Mouse (Mus musculus): ENCODE data around the gene Ccdc78. TPM values are rescaled to one million over a fixed set of nuclear protein-coding genes. Genes with fewer than 3 reads are reported as not detected.

Gene Ccdc78
- polyA plus RNA-seq, 1 experiment = not detected

DNA sequence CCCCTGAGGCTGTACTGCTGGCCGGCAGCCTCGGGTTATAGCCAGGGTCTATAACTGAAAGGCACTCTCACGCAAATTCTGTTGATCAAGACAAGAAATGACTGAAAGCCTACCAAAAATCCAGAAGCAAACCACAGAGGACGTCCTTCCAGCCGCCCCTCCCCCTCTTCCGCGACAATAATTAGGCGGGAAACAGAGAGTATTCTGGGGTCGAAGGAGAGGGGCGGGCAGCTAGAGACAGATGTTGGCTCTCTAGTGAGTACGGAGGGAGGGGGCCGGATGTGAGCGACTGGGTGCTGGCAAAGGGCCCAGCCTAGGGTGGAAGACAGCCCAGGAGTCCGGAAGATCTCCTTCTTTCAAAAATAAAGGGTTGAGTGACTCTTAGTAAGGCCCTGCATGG lies 6.2 kb downstream of the Ccdc78 start, which contains the start of gene Fam173a:
Gene Fam173a (minus strand): TSS at position 287 of the 400 bp plus-strand sequence.
- no peaks in the 10 kb centered on the region for H3K36me3 ChIP-seq (ENCODE audit: control insufficient read depth, insufficient read depth, low read length, poor library complexity, severe bottlenecking)
- H3K9ac ChIP-seq (ENCODE audit: low read depth, poor library complexity, severe bottlenecking) = peak within 1 kb of the TSS; percentile 57
- no peaks in the 10 kb centered on the region for H3K9me3 ChIP-seq (replicated peaks; ENCODE audit: control insufficient read depth, insufficient read depth, low read length, poor library complexity, severe bottlenecking)
- peak within 1 kb of the TSS; percentile 8; the same call in 1 of the 2 replicates for H3K27ac ChIP-seq (ENCODE audit: insufficient read depth, low read length)
- peak within 1 kb of the TSS; percentile 93 for H3K4me3 ChIP-seq (ENCODE audit: low read depth, low read length)
- no peak for TF ChIP-seq POLR2A (IDR thresholded peaks at IDR 0.05; ENCODE audit: insufficient read depth, low read length)
- no peak for TF ChIP-seq EP300 (IDR thresholded peaks at IDR 0.05; ENCODE audit: insufficient read depth, low read depth, low read length)
- no peak for TF ChIP-seq CTCF (IDR thresholded peaks at IDR 0.05; ENCODE audit: low read depth, low read length)
- peaks cover 4% of the 10 kb centered on the region for H3K4me1 ChIP-seq (ENCODE audit: control insufficient read depth, insufficient read depth, low read length)
- no peaks in the 10 kb centered on the region for H3K27me3 ChIP-seq (ENCODE audit: control insufficient read depth, insufficient read depth, low read length, poor library complexity, severe bottlenecking)

DNA sequence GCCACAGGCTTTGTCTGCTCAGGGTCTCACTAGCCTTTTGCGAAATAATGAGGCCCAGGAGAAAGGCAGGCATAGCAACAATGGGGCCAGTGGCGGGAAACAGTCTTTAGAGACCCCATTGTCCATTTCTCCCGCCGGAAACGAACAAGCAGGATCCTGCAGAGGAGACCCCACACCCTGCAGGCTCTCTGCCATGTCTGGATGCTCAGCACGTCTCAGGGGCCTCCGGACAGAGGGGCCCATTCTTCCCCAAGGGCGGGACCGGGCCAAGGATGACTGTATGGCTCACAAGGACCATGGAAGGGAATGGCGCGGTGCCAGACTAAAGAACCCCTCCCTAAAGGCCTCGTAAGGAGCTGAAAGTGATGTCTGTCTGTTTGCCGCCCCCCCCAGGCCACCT lies 7.8 kb downstream of the Ccdc78 start:
- Histone ChIP-seq H3K36me3 (ENCODE audit: control insufficient read depth, insufficient read depth, low read length, poor library complexity, severe bottlenecking) (no peaks in the 10 kb centered on the region), H3K4me1 (ENCODE audit: control insufficient read depth, insufficient read depth, low read length) (peaks cover 4% of the 10 kb centered on the region), H3K27ac (ENCODE audit: insufficient read depth, low read length) (no peak overlapping the region), H3K27me3 (ENCODE audit: control insufficient read depth, insufficient read depth, low read length, poor library complexity, severe bottlenecking) (no peaks in the 10 kb centered on the region), H3K4me3 (ENCODE audit: low read depth, low read length) (no peak overlapping the region), H3K9ac (ENCODE audit: low read depth, poor library complexity, severe bottlenecking) (no peak overlapping the region), H3K9me3 (replicated peaks; ENCODE audit: control insufficient read depth, insufficient read depth, low read length, poor library complexity, severe bottlenecking) (no peaks in the 10 kb centered on the region)
- no peak for TF ChIP-seq EP300 (IDR thresholded peaks at IDR 0.05; ENCODE audit: insufficient read depth, low read depth, low read length)
- no peak for TF ChIP-seq POLR2A (IDR thresholded peaks at IDR 0.05; ENCODE audit: insufficient read depth, low read length)

DNA sequence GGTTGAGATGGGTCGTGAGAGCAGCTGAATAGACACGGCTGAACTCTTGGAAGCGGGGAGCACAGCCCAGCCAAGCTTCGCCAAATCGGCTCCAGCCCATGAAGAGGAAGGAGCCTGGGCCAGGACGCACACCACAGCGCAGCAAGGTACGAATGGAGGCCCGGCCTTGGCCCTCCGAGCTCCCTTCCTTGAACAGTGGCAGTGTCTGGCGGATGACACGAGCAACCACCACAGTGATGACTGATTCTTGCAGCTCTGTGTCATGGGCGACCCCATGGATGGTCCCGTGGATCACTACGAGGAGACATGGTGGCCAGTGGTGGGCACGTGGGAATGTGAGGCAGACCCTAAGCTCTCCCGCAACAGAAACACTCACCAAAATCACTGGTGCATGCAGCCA lies 8.6 kb downstream of the Ccdc78 start:
- no peak overlapping the region for H3K9ac ChIP-seq (ENCODE audit: low read depth, poor library complexity, severe bottlenecking)
- H3K4me3 ChIP-seq (ENCODE audit: low read depth, low read length) = no peak overlapping the region
- H3K27ac ChIP-seq (ENCODE audit: insufficient read depth, low read length) = no peak overlapping the region
- no peaks in the 10 kb centered on the region for H3K27me3 ChIP-seq (ENCODE audit: control insufficient read depth, insufficient read depth, low read length, poor library complexity, severe bottlenecking)
- TF ChIP-seq EP300 (IDR thresholded peaks at IDR 0.05; ENCODE audit: insufficient read depth, low read depth, low read length) = no peak
- no peak for TF ChIP-seq POLR2A (IDR thresholded peaks at IDR 0.05; ENCODE audit: insufficient read depth, low read length)
- TF ChIP-seq CTCF (IDR thresholded peaks at IDR 0.05; ENCODE audit: low read depth, low read length) = no peak
- H3K4me1 ChIP-seq (ENCODE audit: control insufficient read depth, insufficient read depth, low read length) = peaks cover 4% of the 10 kb centered on the region
- no peaks in the 10 kb centered on the region for H3K9me3 ChIP-seq (replicated peaks; ENCODE audit: control insufficient read depth, insufficient read depth, low read length, poor library complexity, severe bottlenecking)
- no peaks in the 10 kb centered on the region for H3K36me3 ChIP-seq (ENCODE audit: control insufficient read depth, insufficient read depth, low read length, poor library complexity, severe bottlenecking)

DNA sequence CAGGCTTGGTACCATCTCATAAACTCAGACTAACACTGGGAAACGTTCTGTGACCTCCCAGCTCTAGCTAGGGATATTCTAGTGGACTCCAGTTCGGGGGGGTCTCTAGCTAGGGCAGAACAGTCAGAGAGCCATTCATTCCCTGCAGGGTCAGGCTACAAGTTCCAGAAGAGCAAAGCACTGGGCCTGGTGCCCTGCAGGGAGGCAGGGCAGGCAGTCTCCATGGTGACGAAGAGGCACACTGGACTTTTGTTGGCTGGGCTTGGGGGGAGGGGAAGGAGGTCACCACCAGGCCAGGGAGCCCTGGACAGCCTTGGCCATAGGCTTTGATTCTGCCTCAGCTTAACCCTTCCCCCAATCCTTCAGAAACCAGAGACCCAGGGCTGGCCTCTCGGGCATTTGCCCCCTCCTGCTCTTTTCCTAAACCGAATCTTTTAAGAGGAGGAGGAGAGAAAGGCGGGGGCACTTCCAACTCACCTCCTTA lies 9.3 kb downstream of the Ccdc78 start, which contains the start of gene AC134908.4:
Gene AC134908.4 (minus strand): TSS at position 51 of the 484 bp plus-strand sequence.
- peaks cover 4% of the 10 kb centered on the region for H3K4me1 ChIP-seq (ENCODE audit: control insufficient read depth, insufficient read depth, low read length)

DNA sequence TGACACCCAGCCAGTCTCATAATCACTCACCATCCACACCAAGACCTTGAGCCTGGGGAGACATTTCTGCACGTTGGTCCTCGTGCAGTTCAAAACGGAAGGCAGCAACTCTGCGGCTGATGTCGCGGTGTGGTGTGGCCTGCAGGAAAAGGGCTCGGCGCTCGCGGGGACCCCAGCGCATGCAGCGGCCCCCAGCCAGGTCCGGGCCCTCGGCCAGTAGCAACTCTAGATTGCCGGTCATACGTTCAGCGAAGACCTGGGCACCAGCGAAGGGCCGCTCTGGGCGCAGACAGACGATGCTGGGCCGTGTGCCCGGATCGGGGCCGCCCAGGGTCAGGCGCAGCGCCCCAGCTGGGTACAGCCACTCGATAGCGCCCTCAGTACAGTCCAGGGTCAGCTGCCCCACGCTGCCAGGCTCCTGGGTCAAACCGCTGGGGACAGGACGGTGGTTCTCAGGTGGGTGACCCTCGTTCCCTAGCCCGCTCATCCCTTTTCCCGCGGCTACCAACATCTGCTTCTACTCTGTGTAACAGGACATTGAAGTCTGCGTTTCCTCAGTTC lies 9.9 kb downstream of the Ccdc78 start:
- no peaks in the 10 kb centered on the region for H3K27me3 ChIP-seq (ENCODE audit: control insufficient read depth, insufficient read depth, low read length, poor library complexity, severe bottlenecking)
- H3K4me1 ChIP-seq (ENCODE audit: control insufficient read depth, insufficient read depth, low read length) = peaks cover 4% of the 10 kb centered on the region
- peak overlapping the region; percentile 76 for H3K4me3 ChIP-seq (ENCODE audit: low read depth, low read length)
- no peaks in the 10 kb centered on the region for H3K36me3 ChIP-seq (ENCODE audit: control insufficient read depth, insufficient read depth, low read length, poor library complexity, severe bottlenecking)
- TF ChIP-seq EP300 (IDR thresholded peaks at IDR 0.05; ENCODE audit: insufficient read depth, low read depth, low read length) (no peak), CTCF (IDR thresholded peaks at IDR 0.05; ENCODE audit: low read depth, low read length) (no peak), POLR2A (IDR thresholded peaks at IDR 0.05; ENCODE audit: insufficient read depth, low read length) (no peak)
- H3K9ac ChIP-seq (ENCODE audit: low read depth, poor library complexity, severe bottlenecking) = peak overlapping the region; percentile 81
- no peaks in the 10 kb centered on the region for H3K9me3 ChIP-seq (replicated peaks; ENCODE audit: control insufficient read depth, insufficient read depth, low read length, poor library complexity, severe bottlenecking)
- no peak overlapping the region for H3K27ac ChIP-seq (ENCODE audit: insufficient read depth, low read length)

More for the DNA sequence above, 9.3 kb downstream of the Ccdc78 start, which contains the start of gene AC134908.4:
- Histone ChIP-seq H3K9me3 (replicated peaks; ENCODE audit: control insufficient read depth, insufficient read depth, low read length, poor library complexity, severe bottlenecking) (no peaks in the 10 kb centered on the region), H3K4me3 (ENCODE audit: low read depth, low read length) (peak within 1 kb of the TSS; percentile 76), H3K9ac (ENCODE audit: low read depth, poor library complexity, severe bottlenecking) (peak within 1 kb of the TSS; percentile 81), H3K27ac (ENCODE audit: insufficient read depth, low read length) (no peak within 1 kb of the TSS), H3K36me3 (ENCODE audit: control insufficient read depth, insufficient read depth, low read length, poor library complexity, severe bottlenecking) (no peaks in the 10 kb centered on the region), H3K27me3 (ENCODE audit: control insufficient read depth, insufficient read depth, low read length, poor library complexity, severe bottlenecking) (no peaks in the 10 kb centered on the region)
- TF ChIP-seq CTCF (IDR thresholded peaks at IDR 0.05; ENCODE audit: low read depth, low read length) (no peak), POLR2A (IDR thresholded peaks at IDR 0.05; ENCODE audit: insufficient read depth, low read length) (no peak), EP300 (IDR thresholded peaks at IDR 0.05; ENCODE audit: insufficient read depth, low read depth, low read length) (no peak)

DNA sequence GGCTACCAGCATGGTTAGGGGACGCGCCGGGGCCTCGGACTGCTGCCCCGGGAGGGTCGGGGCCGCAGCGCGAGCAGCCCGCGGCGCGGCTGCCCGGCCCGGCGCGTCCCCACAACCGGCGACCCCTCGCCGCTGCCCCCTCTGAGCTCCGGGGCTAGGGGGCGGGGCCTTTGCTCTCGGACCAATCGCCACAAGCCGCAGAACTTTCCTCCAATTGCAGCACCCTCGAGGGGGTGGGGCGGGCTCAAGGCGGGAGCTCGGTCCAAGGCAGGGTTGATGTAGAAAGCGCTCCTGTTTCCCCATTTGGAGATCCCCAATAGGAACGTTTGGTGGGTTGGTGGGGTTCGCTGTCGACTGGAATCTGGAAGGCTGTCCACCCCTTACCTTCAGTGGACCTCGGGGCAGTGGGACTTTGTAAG lies 10.6 kb downstream of the Ccdc78 start, which contains the start of gene Metrn:
Gene Metrn (minus strand): TSS at position 186 of the 419 bp plus-strand sequence.
- TF ChIP-seq EP300 (IDR thresholded peaks at IDR 0.05; ENCODE audit: insufficient read depth, low read depth, low read length) (no peak), POLR2A (IDR thresholded peaks at IDR 0.05; ENCODE audit: insufficient read depth, low read length) (peak; percentile 54), CTCF (IDR thresholded peaks at IDR 0.05; ENCODE audit: low read depth, low read length) (no peak)
- H3K4me1 ChIP-seq (ENCODE audit: control insufficient read depth, insufficient read depth, low read length) = peaks cover 4% of the 10 kb centered on the region
- no peaks in the 10 kb centered on the region for H3K36me3 ChIP-seq (ENCODE audit: control insufficient read depth, insufficient read depth, low read length, poor library complexity, severe bottlenecking)
- H3K4me3 ChIP-seq (ENCODE audit: low read depth, low read length) = peak within 1 kb of the TSS; percentile 76
- no peaks in the 10 kb centered on the region for H3K9me3 ChIP-seq (replicated peaks; ENCODE audit: control insufficient read depth, insufficient read depth, low read length, poor library complexity, severe bottlenecking)
- peak within 1 kb of the TSS; percentile 23; the same call in 1 of the 2 replicates for H3K27ac ChIP-seq (ENCODE audit: insufficient read depth, low read length)
- H3K9ac ChIP-seq (ENCODE audit: low read depth, poor library complexity, severe bottlenecking) = peak within 1 kb of the TSS; percentile 81
- H3K27me3 ChIP-seq (ENCODE audit: control insufficient read depth, insufficient read depth, low read length, poor library complexity, severe bottlenecking) = no peaks in the 10 kb centered on the region
